Mouse (Mus musculus) liver, embryonic 12.5 days (tissue): ENCODE measurements around the gene Lair1. TPM values are rescaled to one million over a fixed set of nuclear protein-coding genes. Genes with fewer than 3 reads are reported as not detected.
A peak's percentile ranks its signal among the peaks of the same experiment; 100 is the strongest.
"Not testable (repeated sequence)": the region's sequence is repeated elsewhere in the genome, so short reads cannot be mapped to it uniquely, and the experiment has no call there.

ENCODE experiments used
- ATAC-seq: fragments of 200-750 bp; cut with Nextera tagmentation; 2 replicates; pipeline ENCODE4 v1.8.0; 2017; ENCODE audit warnings: moderate number of reproducible peaks, mild to moderate bottlenecking, moderate library complexity
- H3K27ac ChIP-seq: fragments of 300-500 bp; sonication (generic); 2 replicates; pipeline ENCODE4 v1.5.1; 2016; ENCODE audit warnings: mild to moderate bottlenecking
- H3K27me3 ChIP-seq: fragments of 300-500 bp; sonication (generic); replicated peaks from 2 replicates; pipeline ENCODE4 v1.6.1; 2016; ENCODE audit warnings: mild to moderate bottlenecking, moderate library complexity
- H3K36me3 ChIP-seq: fragments of 300-500 bp; sonication (generic); 2 replicates; pipeline ENCODE4 v1.6.1; 2016; ENCODE audit warnings: mild to moderate bottlenecking, moderate library complexity
- H3K4me1 ChIP-seq: fragments of 300-500 bp; sonication (generic); 2 replicates; pipeline ENCODE4 v1.6.1; 2016
- H3K4me2 ChIP-seq: fragments of 300-500 bp; sonication (generic); 2 replicates; pipeline ENCODE4 v1.6.1; 2016; ENCODE audit warnings: mild to moderate bottlenecking, moderate library complexity
- H3K4me3 ChIP-seq: fragments of 300-500 bp; sonication (generic); 2 replicates; pipeline ENCODE4 v1.5.1; 2016; ENCODE audit warnings: mild to moderate bottlenecking, moderate library complexity
- H3K9ac ChIP-seq: fragments of 300-500 bp; sonication (generic); 2 replicates; pipeline ENCODE4 v1.6.1; 2016; ENCODE audit warnings: mild to moderate bottlenecking, moderate library complexity
- H3K9me3 ChIP-seq: fragments of 300-500 bp; sonication (generic); replicated peaks from 2 replicates; pipeline ENCODE4 v1.6.1; 2016; ENCODE audit warnings: mild to moderate bottlenecking, moderate library complexity
- WGBS: fragments of 180-500 bp; shearing (Covaris S2); methylation state at CpG from one replicate; pipeline ENCODE4 v1.1.7; 2016; ENCODE audit not compliant: insufficient replicate concordance; 5-methylcytosine and 5-hydroxymethylcytosine counted together
- polyA plus RNA-seq: library from polyadenylated mRNA; unstranded; fragments of >200 nt; fragmentation: Nextera tagmentation; extraction: Ambion mirVana; gene quantifications from 2 replicates; pipeline ENCODE4 v1.2.1, GENCODE M21; 2016

Gene Lair1
- polyA plus RNA-seq, 1 experiment from 2014 or later = 1.0 TPM

- no peak overlapping the region for H3K4me3 ChIP-seq
- no peaks in the 10 kb centered on the region for H3K36me3 ChIP-seq
- peak overlapping the region; percentile 24 for H3K4me2 ChIP-seq
- H3K27ac ChIP-seq = no peak overlapping the region
- H3K27me3 ChIP-seq = no peaks in the 10 kb centered on the region
- H3K9me3 ChIP-seq = no peaks in the 10 kb centered on the region
- 5% methylated on average over 2 of the region's 2 CpGs for WGBS
- no peak overlapping the region for H3K9ac ChIP-seq
- H3K4me1 ChIP-seq = peaks cover 13% of the 10 kb centered on the region
- ATAC-seq = no peak
Measured at GRCm38 (mm10) chr7:4082804-4083203, 19.8 kb upstream of the Lair1 start.

GRCm38 (mm10) chr7:4081706-4082105 is 18.7 kb upstream of the Lair1 start:
- Histone ChIP-seq H3K4me1 (peaks cover 13% of the 10 kb centered on the region), H3K9ac (no peak overlapping the region), H3K9me3 (no peaks in the 10 kb centered on the region), H3K4me2 (no peak overlapping the region), H3K4me3 (no peak overlapping the region), H3K27ac (no peak overlapping the region), H3K36me3 (no peaks in the 10 kb centered on the region), H3K27me3 (no peaks in the 10 kb centered on the region)
- no peak for ATAC-seq

GRCm38 (mm10) chr7:4080552-4080951 is 17.5 kb upstream of the Lair1 start:
- H3K9me3 ChIP-seq = no peaks in the 10 kb centered on the region
- no peak overlapping the region for H3K27ac ChIP-seq
- H3K27me3 ChIP-seq = no peaks in the 10 kb centered on the region
- H3K4me1 ChIP-seq = peaks cover 13% of the 10 kb centered on the region
- 52% methylated on average over 4 of the region's 4 CpGs for WGBS
- no peak overlapping the region for H3K9ac ChIP-seq
- H3K4me2 ChIP-seq = no peak overlapping the region
- H3K36me3 ChIP-seq = no peaks in the 10 kb centered on the region
- no peak for ATAC-seq
- no peak overlapping the region for H3K4me3 ChIP-seq

GRCm38 (mm10) chr7:4079511-4079910 is 16.5 kb upstream of the Lair1 start:
- WGBS = 64% methylated on average over 7 of the region's 7 CpGs
- Histone ChIP-seq H3K4me3 (no peak overlapping the region), H3K4me1 (peaks cover 13% of the 10 kb centered on the region), H3K9ac (no peak overlapping the region), H3K36me3 (no peaks in the 10 kb centered on the region), H3K27ac (no peak overlapping the region), H3K9me3 (no peaks in the 10 kb centered on the region), H3K27me3 (no peaks in the 10 kb centered on the region), H3K4me2 (no peak overlapping the region)
- ATAC-seq = no peak

GRCm38 (mm10) chr7:4073144-4073543 is 10.1 kb upstream of the Lair1 start:
- no peak overlapping the region for H3K9ac ChIP-seq
- H3K4me3 ChIP-seq = no peak overlapping the region
- H3K4me2 ChIP-seq = no peak overlapping the region
- 24% methylated on average over 3 of the region's 3 CpGs for WGBS
- H3K4me1 ChIP-seq = no peaks in the 10 kb centered on the region
- no peak overlapping the region for H3K27ac ChIP-seq
- no peaks in the 10 kb centered on the region for H3K36me3 ChIP-seq
- ATAC-seq = no peak
- no peaks in the 10 kb centered on the region for H3K27me3 ChIP-seq
- H3K9me3 ChIP-seq = no peaks in the 10 kb centered on the region

- Histone ChIP-seq H3K27me3 (no peaks in the 10 kb centered on the region), H3K9me3 (no peaks in the 10 kb centered on the region), H3K27ac (no peak overlapping the region), H3K36me3 (no peaks in the 10 kb centered on the region), H3K4me3 (no peak overlapping the region), H3K4me1 (no peaks in the 10 kb centered on the region), H3K4me2 (no peak overlapping the region), H3K9ac (no peak overlapping the region)
- ATAC-seq = no peak
- WGBS = 49% methylated on average over 6 of the region's 6 CpGs
Measured at GRCm38 (mm10) chr7:4071066-4071465, 8.1 kb upstream of the Lair1 start.

- no peak overlapping the region for H3K4me3 ChIP-seq
- H3K36me3 ChIP-seq = no peaks in the 10 kb centered on the region
- H3K27me3 ChIP-seq = no peaks in the 10 kb centered on the region
- WGBS = 77% methylated on average over 1 of the region's 1 CpGs
- no peaks in the 10 kb centered on the region for H3K9me3 ChIP-seq
- H3K27ac ChIP-seq = no peak overlapping the region
- peaks cover 6% of the 10 kb centered on the region for H3K4me1 ChIP-seq
- H3K4me2 ChIP-seq = no peak overlapping the region
- no peak overlapping the region for H3K9ac ChIP-seq
- ATAC-seq = no peak
Measured at GRCm38 (mm10) chr7:4063714-4064425, 866 bp upstream of the Lair1 start.

GRCm38 (mm10) chr7:4060602-4061188 is 2.3 kb downstream of the Lair1 start:
- H3K4me2 ChIP-seq, H3K4me1 ChIP-seq, H3K27me3 ChIP-seq, H3K9ac ChIP-seq, H3K4me3 ChIP-seq, ATAC-seq, H3K9me3 ChIP-seq, H3K36me3 ChIP-seq, H3K27ac ChIP-seq: not testable (repeated sequence)
- WGBS = 54% methylated on average over 9 of the region's 9 CpGs

- WGBS = 31% methylated on average over 3 of the region's 3 CpGs
- Histone ChIP-seq H3K4me3 (no peak overlapping the region), H3K27me3 (no peaks in the 10 kb centered on the region), H3K4me2 (no peak overlapping the region), H3K4me1 (no peaks in the 10 kb centered on the region), H3K9ac (no peak overlapping the region), H3K36me3 (no peaks in the 10 kb centered on the region), H3K27ac (no peak overlapping the region), H3K9me3 (no peaks in the 10 kb centered on the region)
- ATAC-seq = no peak
Measured at GRCm38 (mm10) chr7:4026794-4027421, 36.1 kb downstream of the Lair1 start.

GRCm38 (mm10) chr7:4004636-4005035 is 58.4 kb downstream of the Lair1 start:
- ATAC-seq, H3K9me3 ChIP-seq, H3K4me2 ChIP-seq, H3K36me3 ChIP-seq, H3K4me1 ChIP-seq, H3K27ac ChIP-seq, H3K9ac ChIP-seq, H3K27me3 ChIP-seq, H3K4me3 ChIP-seq: not testable (repeated sequence)
- WGBS = 35% methylated on average over 3 of the region's 3 CpGs

- not testable (repeated sequence) for H3K4me2 ChIP-seq, H3K4me3 ChIP-seq, ATAC-seq, H3K9me3 ChIP-seq, H3K27ac ChIP-seq, H3K36me3 ChIP-seq, H3K4me1 ChIP-seq, H3K9ac ChIP-seq, H3K27me3 ChIP-seq
- 56% methylated on average over 4 of the region's 4 CpGs for WGBS
Measured at GRCm38 (mm10) chr7:4003996-4004395, 59.0 kb downstream of the Lair1 start.

GRCm38 (mm10) chr7:3962017-3962416 is 101.0 kb downstream of the Lair1 start:
- no peak overlapping the region for H3K27ac ChIP-seq
- 74% methylated on average over 2 of the region's 2 CpGs for WGBS
- no peak overlapping the region for H3K9ac ChIP-seq

More at GRCm38 (mm10) chr7:3962017-3962416, 101.0 kb downstream of the Lair1 start:
- no peak for ATAC-seq
- Histone ChIP-seq H3K27me3 (no peaks in the 10 kb centered on the region), H3K4me3 (no peak overlapping the region), H3K4me1 (no peaks in the 10 kb centered on the region), H3K4me2 (no peak overlapping the region), H3K9me3 (no peaks in the 10 kb centered on the region), H3K36me3 (no peaks in the 10 kb centered on the region)
